ENCODE assay signal across 16 mouse cellular contexts in the genomic region with DNA sequence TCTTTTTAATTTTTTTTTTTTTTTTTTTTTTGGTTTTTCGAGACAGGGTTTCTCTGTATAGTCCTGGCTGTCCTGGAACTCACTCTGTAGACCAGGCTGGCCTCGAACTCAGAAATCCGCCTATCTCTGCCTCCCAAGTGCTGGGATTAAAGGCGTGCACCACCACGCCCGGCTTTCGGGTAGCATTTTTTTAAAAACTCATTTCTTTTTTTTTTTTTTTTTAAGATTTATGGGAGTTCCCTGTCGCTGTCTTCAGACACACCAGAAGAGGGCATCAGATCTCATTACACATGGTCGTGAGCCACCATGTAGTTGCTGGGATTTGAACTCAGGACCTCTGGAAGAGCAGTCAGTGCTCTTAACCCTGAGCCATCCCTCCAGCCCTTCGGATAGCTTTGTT. TPM values are rescaled to one million over a fixed set of nuclear protein-coding genes. Genes with fewer than 3 reads are reported as not detected.
DNase-seq lines count a peak whose midpoint lies in the region; TF ChIP-seq lines count a peak whose summit lies in the region.
"Not testable (repeated sequence)": the region's sequence is repeated elsewhere in the genome, so short reads cannot be mapped to it uniquely, and the experiment has no call there.
"Had no signal": no experiment of that assay in that cellular context is flagged by ENCODE, and none has a peak within 500 bp of the region (broad histone marks: within the 10 kb centered on the region; RNA-seq: fewer than 3 reads in every experiment).

No protein-coding gene starts in this region.

- DNase-seq in CH12.LX (ENCODE audit: extremely low read depth); ES-E14 (ENCODE audit: low read depth, low spot score); MEL (ENCODE audit: low read depth, low spot score): not testable (repeated sequence)

- peaks cover 41 to 55% of the 10 kb centered on the region in 2 experiments for H3K36me3 ChIP-seq in CH12.LX (replicated peaks in 1 of 2; ENCODE audit: control insufficient read depth in 1 of 2, insufficient read depth in 1 of 2, low read length in 1 of 2)
- peaks cover 57% of the 10 kb centered on the region for H3K36me3 ChIP-seq in E14TG2a.4 (ENCODE audit: insufficient read depth, low read length)
- not testable (repeated sequence) for H3K36me3 ChIP-seq in ES-Bruce4 (ENCODE audit: control insufficient read depth, insufficient read depth, low read length, poor library complexity, severe bottlenecking); MEL (ENCODE audit: control insufficient read depth in 1 of 2, insufficient read depth in 2 of 2, low read length in 2 of 2)
- peaks cover 21% of the 10 kb centered on the region for H3K36me3 ChIP-seq in ES-E14 (ENCODE audit: control insufficient read depth, insufficient read depth, low read length, poor library complexity, severe bottlenecking)

- H3K4me2 ChIP-seq in CH12.LX (ENCODE audit: insufficient read depth, low read depth, poor library complexity, severe bottlenecking) = not testable (repeated sequence)

- TF ChIP-seq RAD21 in CH12.LX (IDR thresholded peaks at IDR 0.05; ENCODE audit: low read depth, low read length); MEL (IDR thresholded peaks at IDR 0.05; ENCODE audit: low read depth, low read length): not testable (repeated sequence)

- not testable (repeated sequence) for TF ChIP-seq CTCF in CH12.LX (conservative IDR thresholded peaks at IDR 0.05 in 1 of 2, IDR thresholded peaks at IDR 0.05 in 1 of 2; ENCODE audit: low read depth in 2 of 2, low read length in 2 of 2); E14TG2a.4 (conservative IDR thresholded peaks at IDR 0.05; ENCODE audit: low read length); ES-Bruce4 (IDR thresholded peaks at IDR 0.05; ENCODE audit: low read depth, low read length); MEL (IDR thresholded peaks at IDR 0.05 in 2 of 3, conservative IDR thresholded peaks at IDR 0.05 in 1 of 3; ENCODE audit: control insufficient read depth in 1 of 3, insufficient read depth in 1 of 3, low read depth in 2 of 3, low read length in 3 of 3, poor library complexity in 1 of 3, severe bottlenecking in 1 of 3)

- TF ChIP-seq EP300 in CH12.LX (IDR thresholded peaks at IDR 0.05; ENCODE audit: low read length); ES-Bruce4 (IDR thresholded peaks at IDR 0.05; ENCODE audit: insufficient read depth, low read depth, low read length); MEL (IDR thresholded peaks at IDR 0.05; ENCODE audit: low read depth in 1 of 2, low read length in 2 of 2): not testable (repeated sequence)

- not testable (repeated sequence) for TF ChIP-seq POLR2A in CH12.LX (IDR thresholded peaks at IDR 0.05; ENCODE audit: low read depth, low read length); ES-Bruce4 (IDR thresholded peaks at IDR 0.05; ENCODE audit: insufficient read depth, low read length); MEL (IDR thresholded peaks at IDR 0.05; ENCODE audit: control insufficient read depth in 1 of 2, insufficient read depth in 1 of 2, low read depth in 1 of 2, low read length in 2 of 2, poor library complexity in 1 of 2)

- H3K9ac ChIP-seq in CH12.LX (ENCODE audit: insufficient read depth, low read depth); ES-Bruce4 (ENCODE audit: low read depth, poor library complexity, severe bottlenecking); ES-E14 (ENCODE audit: insufficient read depth, low read depth, low read length, poor library complexity, severe bottlenecking); MEL (ENCODE audit: control insufficient read depth, low read depth, low read length, poor library complexity, severe bottlenecking): not testable (repeated sequence)

- not testable (repeated sequence) for H3K9me3 ChIP-seq in CH12.LX (replicated peaks; ENCODE audit: low read length); E14TG2a.4 (ENCODE audit: low read length); ES-Bruce4 (replicated peaks; ENCODE audit: control insufficient read depth, insufficient read depth, low read length, poor library complexity, severe bottlenecking); ES-E14 (ENCODE audit: control insufficient read depth, insufficient read depth, low read depth, low read length); MEL (replicated peaks; ENCODE audit: insufficient read depth, low read length)

- peaks cover 17% of the 10 kb centered on the region for H3K79me2 ChIP-seq in CH12.LX (replicated peaks; ENCODE audit: control insufficient read depth, extremely low read depth, insufficient read depth, poor library complexity, severe bottlenecking)
- H3K79me2 ChIP-seq in MEL (ENCODE audit: control insufficient read depth, insufficient read depth, low read length, poor library complexity) = peaks cover 25% of the 10 kb centered on the region

- dilution Hi-C loops in CH12.LX (cut with MboI; ENCODE audit: extremely low pct_ligation_motif_present, extremely low pct_unique_long_range_greater_than_20kb, low sequenced_read_pairs) = not testable (repeated sequence)

- not testable (repeated sequence) for H3K4me1 ChIP-seq in CH12.LX (ENCODE audit: control insufficient read depth in 1 of 2, insufficient read depth in 2 of 2); ES-Bruce4 (ENCODE audit: control insufficient read depth, insufficient read depth, low read length); MEL (ENCODE audit: control insufficient read depth in 1 of 2, insufficient read depth in 2 of 2, low read length in 2 of 2)
- H3K4me1 ChIP-seq in E14TG2a.4 (replicated peaks; ENCODE audit: low read depth, low read length) = peaks cover 78% of the 10 kb centered on the region
- peaks cover 11 to 27% of the 10 kb centered on the region in 2 experiments; a peak in 3 of 4 replicates for H3K4me1 ChIP-seq in ES-E14 (ENCODE audit: control insufficient read depth in 2 of 2, insufficient read depth in 2 of 2, low read length in 2 of 2, poor library complexity in 1 of 2)

- H3K27me3 ChIP-seq in CH12.LX (replicated peaks); E14TG2a.4 (ENCODE audit: insufficient read depth, low read length); ES-Bruce4 (ENCODE audit: control insufficient read depth, insufficient read depth, low read length, poor library complexity, severe bottlenecking); MEL (ENCODE audit: control insufficient read depth in 1 of 2, insufficient read depth in 2 of 2, low read length in 2 of 2): not testable (repeated sequence)

- not testable (repeated sequence) for H3K4me3 ChIP-seq in CH12.LX (replicated peaks in 1 of 3; ENCODE audit: low read depth in 2 of 3, low read length in 2 of 3, poor library complexity in 1 of 3); ES-Bruce4 (ENCODE audit: low read depth, low read length); ES-E14 (ENCODE audit: insufficient read depth in 1 of 2, low read depth in 1 of 2, low read length in 2 of 2, poor library complexity in 1 of 2, severe bottlenecking in 1 of 2); MEL (ENCODE audit: control insufficient read depth in 1 of 2, insufficient read depth in 1 of 2, low read depth in 2 of 2, low read length in 2 of 2)
- H3K4me3 ChIP-seq in E14TG2a.4 (replicated peaks; ENCODE audit: low read length) = 0 out of 2 replicates have a peak overlapping the region, but pooled peaks have one; percentile 46

- not testable (repeated sequence) for H3K27ac ChIP-seq in CH12.LX (ENCODE audit: insufficient read depth, low read depth); ES-E14 (ENCODE audit: insufficient read depth, low read depth, low read length, poor library complexity, severe bottlenecking); MEL (ENCODE audit: control insufficient read depth, low read depth, low read length)
- H3K27ac ChIP-seq in ES-Bruce4 (ENCODE audit: insufficient read depth, low read length) = peak overlapping the region; percentile 62; the same call in 1 of the 2 replicates

- in situ Hi-C loops in CH12.LX (cut with MboI; ENCODE audit: low pct_ligation_motif_present, low pct_unique_long_range_greater_than_20kb, low sequenced_read_pairs); ES-E14 (cut with MboI; ENCODE audit: low sequenced_read_pairs in 2 of 2, unreplicated experiment in 2 of 2): not testable (repeated sequence)

RNA-seq across cellular contexts. Expression of gene Ehmt2, which starts 3.7 kb away (rescaled TPM):
- total RNA-seq in CH12.LX (2012; rRNA removed) = 118 and 150 TPM in 2 replicates
- total RNA-seq in CH12.LX (2014; rRNA removed) = 68.7 and 73.5 TPM in 2 replicates
- polyA plus RNA-seq in CH12.LX (2012; ENCODE audit: insufficient read length, low read depth) = 100 and 113 TPM in 2 replicates
- 60.9 and 75.4 TPM in 2 replicates for polyA plus RNA-seq in ES-Bruce4 (2011; ENCODE audit: insufficient read depth, insufficient read length, low read depth, missing spikeins)
- 124 and 147 TPM in 2 replicates for total RNA-seq in ES-E14 (2012; rRNA removed)
- 66.6 and 67.4 TPM in 2 replicates for total RNA-seq in MEL (2012; rRNA removed)
- polyA plus RNA-seq in MEL (2012; ENCODE audit: insufficient read depth in 1 of 2, insufficient read length in 2 of 2, low read depth in 1 of 2, low replicate concordance in 2 of 2, missing spikeins in 1 of 2) = 100 to 1,000 TPM in 1 of 2 experiments, not detected in 1; 113 TPM

RNA-seq across cellular contexts. Expression of gene C2, which starts 3.9 kb away (rescaled TPM):
- 2.3 and 3.1 TPM in 2 replicates for total RNA-seq in CH12.LX (2012; rRNA removed)
- total RNA-seq in CH12.LX (2014; rRNA removed) = 0.69 and 1.3 TPM in 2 replicates
- polyA plus RNA-seq in CH12.LX (2012; ENCODE audit: insufficient read length, low read depth) = 4.3 and 6.6 TPM in 2 replicates
- 9.9 and 10.8 TPM in 2 replicates for polyA plus RNA-seq in ES-Bruce4 (2011; ENCODE audit: insufficient read depth, insufficient read length, low read depth, missing spikeins)
- total RNA-seq in ES-E14 (2012; rRNA removed) = 5.0 TPM in 2 replicates
- total RNA-seq in MEL (2012; rRNA removed) = 1.6 and 2.2 TPM in 2 replicates
- 1 to 10 TPM in 1 of 2 experiments, not detected in 1; 9.4 TPM for polyA plus RNA-seq in MEL (2012; ENCODE audit: insufficient read depth in 1 of 2, insufficient read length in 2 of 2, low read depth in 1 of 2, low replicate concordance in 2 of 2, missing spikeins in 1 of 2)

RNA-seq across cellular contexts. Expression of gene Slc44a4, which starts 12.3 kb away (rescaled TPM):
- total RNA-seq in CH12.LX (2012; rRNA removed) (0.38 and 0.55 TPM in 2 replicates), CH12.LX (2014; rRNA removed) (0.62 and 0.66 TPM in 2 replicates), ES-E14 (2012; rRNA removed) (5.5 and 8.7 TPM in 2 replicates), MEL (2012; rRNA removed) (0.12 TPM in 1 of 2 replicates, not detected in the other)
- polyA plus RNA-seq in CH12.LX (2012; ENCODE audit: insufficient read length, low read depth) (1.1 and 1.4 TPM in 2 replicates), ES-Bruce4 (2011; ENCODE audit: insufficient read depth, insufficient read length, low read depth, missing spikeins) (5.3 and 5.8 TPM in 2 replicates), MEL (2012; ENCODE audit: insufficient read depth in 1 of 2, insufficient read length in 2 of 2, low read depth in 1 of 2, low replicate concordance in 2 of 2, missing spikeins in 1 of 2) (under 1 TPM in 1 of 2 experiments, not detected in 1; 0.06 TPM)
- total RNA-seq: G1E had no signal
- polyA plus RNA-seq: activated CD4-positive, CD25-positive, alpha-beta regulatory T cell, adult 4 months; CD4-positive, CD25-positive, alpha-beta regulatory T cell, adult 4 months; G1E had no signal

RNA-seq across cellular contexts. Expression of gene Gm20547, which starts 20.1 kb away (rescaled TPM):
- total RNA-seq in CH12.LX (2012; rRNA removed) (not detected in 2 replicates), CH12.LX (2014; rRNA removed) (not detected in 2 replicates), ES-E14 (2012; rRNA removed) (0.31 TPM in 1 of 2 replicates, not detected in the other), MEL (2012; rRNA removed) (not detected in 2 replicates)
- polyA plus RNA-seq in CH12.LX (2012; ENCODE audit: insufficient read length, low read depth) (not detected in 2 replicates), ES-Bruce4 (2011; ENCODE audit: insufficient read depth, insufficient read length, low read depth, missing spikeins) (0.41 TPM in 1 of 2 replicates, not detected in the other), MEL (2012; ENCODE audit: insufficient read depth in 1 of 2, insufficient read length in 2 of 2, low read depth in 1 of 2, low replicate concordance in 2 of 2, missing spikeins in 1 of 2) (under 1 TPM in 1 of 2 experiments, not detected in 1; 0.03 TPM)
- total RNA-seq: adrenal gland, adult 2 months; adrenal gland, postnatal 14 days; adrenal gland, postnatal 25 days; adrenal gland, postnatal 36 days; adrenal gland, postnatal 4 days; G1E had no signal
- polyA plus RNA-seq: activated CD4-positive, CD25-positive, alpha-beta regulatory T cell, adult 4 months; brain, embryonic 14.5 days; C2C12; CD4-positive, CD25-positive, alpha-beta regulatory T cell, adult 4 months; G1E; Patski had no signal

RNA-seq across cellular contexts. Expression of gene Zbtb12, which starts 22.7 kb away (rescaled TPM):
- total RNA-seq in CH12.LX (2012; rRNA removed) (6.9 and 9.3 TPM in 2 replicates), CH12.LX (2014; rRNA removed) (2.2 and 2.4 TPM in 2 replicates), ES-E14 (2012; rRNA removed) (9.4 and 11.5 TPM in 2 replicates), MEL (2012; rRNA removed) (6.6 and 7.6 TPM in 2 replicates)
- polyA plus RNA-seq in CH12.LX (2012; ENCODE audit: insufficient read length, low read depth) (8.0 and 8.5 TPM in 2 replicates), ES-Bruce4 (2011; ENCODE audit: insufficient read depth, insufficient read length, low read depth, missing spikeins) (22.8 and 24.7 TPM in 2 replicates), MEL (2012; ENCODE audit: insufficient read depth in 1 of 2, insufficient read length in 2 of 2, low read depth in 1 of 2, low replicate concordance in 2 of 2, missing spikeins in 1 of 2) (10 to 100 TPM in 1 of 2 experiments, not detected in 1; 24.3 TPM)
- polyA plus RNA-seq: activated CD4-positive, CD25-positive, alpha-beta regulatory T cell, adult 4 months; CD4-positive, CD25-positive, alpha-beta regulatory T cell, adult 4 months had no signal
